Mouse (Mus musculus): ENCODE measurements around the gene Dhx57.
A peak's percentile ranks its signal among the peaks of the same experiment; 100 is the strongest.
"Not testable (repeated sequence)": the region's sequence is repeated elsewhere in the genome, so short reads cannot be mapped to it uniquely, and the experiment has no call there.

The Dhx57 gene

GRCm38 (mm10) chr17:80290074-80290657, at the start of gene Dhx57, which contains the start of gene Morn2:
Dhx57 (minus strand) TSS chr17:80290476.
Morn2 (plus strand) TSS chr17:80290203.
- DNase-seq (ENCODE audit: extremely low read depth, insufficient read length, low spot score) = peak; percentile 92

DNA sequence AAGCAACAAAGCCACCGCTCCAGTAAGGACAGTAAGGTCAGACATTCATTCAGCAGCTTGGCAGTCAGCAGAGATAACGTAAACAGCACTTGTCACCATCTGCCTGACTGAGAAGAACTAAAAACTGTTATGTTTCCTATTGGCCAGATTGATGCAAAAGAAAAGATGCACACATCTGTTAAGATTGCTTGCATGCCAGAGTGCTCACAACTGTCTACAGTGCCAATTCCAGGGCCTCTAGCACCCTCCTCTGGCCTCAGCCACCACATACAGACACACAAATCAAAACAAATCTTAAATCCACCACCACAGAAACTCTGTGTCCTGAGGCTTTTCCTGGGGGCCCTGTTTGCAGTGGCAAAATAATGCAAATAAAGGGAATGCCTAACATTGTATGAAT, 42.1 kb upstream of the Dhx57 start:
- DNase-seq (ENCODE audit: extremely low read depth, insufficient read length, low spot score) = no peak

DNA sequence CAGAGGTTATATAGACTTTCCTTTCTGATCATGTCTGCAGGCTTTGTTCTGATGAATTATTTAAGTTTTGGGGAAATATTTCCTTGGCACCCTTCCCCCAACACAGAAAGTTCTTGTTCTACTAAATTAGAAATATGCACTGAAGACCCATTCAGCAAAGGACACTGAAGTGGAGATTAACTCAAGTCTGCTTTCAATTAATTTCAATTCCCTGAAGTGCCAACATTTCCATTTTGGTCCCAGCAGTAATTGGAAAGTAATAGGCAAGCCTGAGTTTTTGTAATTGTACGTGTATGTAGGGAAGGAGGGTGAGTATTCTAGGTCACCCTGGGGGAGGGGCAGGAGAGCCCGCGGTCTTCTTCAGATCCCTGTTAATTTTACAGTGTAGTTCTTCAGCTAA, 36.2 kb upstream of the Dhx57 start:
- DNase-seq (ENCODE audit: extremely low read depth, insufficient read length, low spot score) = no peak

DNA sequence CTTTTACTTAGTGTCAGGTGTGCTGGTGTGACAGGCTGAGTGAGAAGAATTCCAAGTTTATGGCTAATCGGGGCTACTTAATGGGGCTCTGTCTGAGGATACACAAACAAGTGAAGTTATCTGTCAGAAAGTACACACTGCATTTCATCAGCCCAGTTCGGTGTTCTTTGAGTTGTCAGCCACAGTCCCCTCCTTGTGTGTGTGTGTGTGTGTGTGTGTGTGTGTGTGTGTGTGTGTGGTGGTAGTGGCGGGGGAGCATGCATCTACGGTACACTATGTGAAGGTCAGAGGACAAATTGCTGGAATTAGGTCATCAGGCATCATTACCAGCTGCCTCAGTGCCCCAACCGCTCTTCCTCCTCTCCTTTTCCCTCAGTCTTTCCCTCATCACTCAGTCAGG, 35.2 kb upstream of the Dhx57 start:
- DNase-seq (ENCODE audit: extremely low read depth, insufficient read length, low spot score) = no peak

- no peak for DNase-seq (ENCODE audit: extremely low read depth, insufficient read length, low spot score)
Observed at GRCm38 (mm10) chr17:80324521-80324920, 34.2 kb upstream of the Dhx57 start.

GRCm38 (mm10) chr17:80323658-80324057, 33.4 kb upstream of the Dhx57 start:
- no peak for DNase-seq (ENCODE audit: extremely low read depth, insufficient read length, low spot score)

- DNase-seq (ENCODE audit: extremely low read depth, insufficient read length, low spot score) = no peak
Observed at GRCm38 (mm10) chr17:80323015-80323414, 32.7 kb upstream of the Dhx57 start.

- DNase-seq (ENCODE audit: extremely low read depth, insufficient read length, low spot score) = no peak
Observed at GRCm38 (mm10) chr17:80322228-80322627, 32.0 kb upstream of the Dhx57 start.

- DNase-seq (ENCODE audit: extremely low read depth, insufficient read length, low spot score) = no peak
Observed at GRCm38 (mm10) chr17:80312405-80312804, 22.1 kb upstream of the Dhx57 start.

- no peak for DNase-seq (ENCODE audit: extremely low read depth, insufficient read length, low spot score)
Observed at GRCm38 (mm10) chr17:80311761-80312160, 21.5 kb upstream of the Dhx57 start.

- no peak for DNase-seq (ENCODE audit: extremely low read depth, insufficient read length, low spot score)
Observed at GRCm38 (mm10) chr17:80307251-80307650, 17.0 kb upstream of the Dhx57 start, which contains the start of gene Arhgef33. Arhgef33 (plus strand) TSS chr17:80307407.

DNA sequence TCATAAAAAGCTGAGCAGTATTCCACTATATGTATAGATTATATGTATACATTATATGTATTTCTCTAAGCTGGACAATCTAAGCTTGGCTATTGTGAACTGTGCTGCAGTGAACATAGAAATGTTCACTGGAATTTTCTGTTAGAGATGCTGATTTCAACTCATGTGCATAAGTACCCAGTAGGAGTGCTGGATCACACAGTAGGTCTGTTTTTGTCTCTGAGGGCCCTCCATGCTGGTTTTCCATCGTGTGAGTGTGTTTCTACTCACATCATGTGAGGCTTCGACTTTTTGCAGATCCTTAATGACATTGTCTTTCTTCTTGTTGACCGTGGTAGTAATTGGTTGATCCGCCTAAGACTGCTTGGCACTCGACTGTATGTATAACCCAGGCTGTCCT, 8.6 kb upstream of the Dhx57 start:
- no peak for DNase-seq (ENCODE audit: extremely low read depth, insufficient read length, low spot score)

GRCm38 (mm10) chr17:80295258-80295657, 5.0 kb upstream of the Dhx57 start:
- DNase-seq (ENCODE audit: extremely low read depth, insufficient read length, low spot score) = no peak

- no peak for DNase-seq (ENCODE audit: extremely low read depth, insufficient read length, low spot score)
Observed at GRCm38 (mm10) chr17:80291148-80291547, 872 bp upstream of the Dhx57 start.

GRCm38 (mm10) chr17:80289280-80290073, 799 bp downstream of the Dhx57 start:
- no peak for DNase-seq (ENCODE audit: extremely low read depth, insufficient read length, low spot score)

GRCm38 (mm10) chr17:80288012-80288411, 2.3 kb downstream of the Dhx57 start:
- DNase-seq (ENCODE audit: extremely low read depth, insufficient read length, low spot score) = no peak

- no peak for DNase-seq (ENCODE audit: extremely low read depth, insufficient read length, low spot score)
Observed at GRCm38 (mm10) chr17:80284446-80284845, 5.8 kb downstream of the Dhx57 start.

- no peak for DNase-seq (ENCODE audit: extremely low read depth, insufficient read length, low spot score)
Observed at GRCm38 (mm10) chr17:80279340-80280070, 10.8 kb downstream of the Dhx57 start.

GRCm38 (mm10) chr17:80278255-80278654, 12.0 kb downstream of the Dhx57 start:
- DNase-seq (ENCODE audit: extremely low read depth, insufficient read length, low spot score) = no peak

DNA sequence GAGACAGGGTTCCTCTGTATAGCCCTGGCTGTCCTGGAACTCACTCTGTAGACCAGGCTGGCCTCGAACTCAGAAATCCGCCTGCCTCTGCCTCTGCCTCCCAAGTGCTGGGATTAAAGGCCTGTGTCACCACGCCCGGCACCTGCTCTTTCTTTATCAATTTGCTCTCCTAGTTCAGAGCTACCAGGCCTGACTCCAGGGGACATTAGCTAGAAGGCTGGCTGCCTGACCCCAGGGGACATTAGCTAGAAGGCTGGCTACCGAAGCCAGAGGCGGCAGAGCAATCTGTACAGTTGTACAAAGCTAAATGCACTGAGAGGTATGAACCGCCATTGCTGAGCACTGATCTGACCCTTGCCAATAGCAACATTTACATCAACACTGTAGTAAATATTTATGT, 19.7 kb downstream of the Dhx57 start:
- DNase-seq (ENCODE audit: extremely low read depth, insufficient read length, low spot score) = not testable (repeated sequence)

DNA sequence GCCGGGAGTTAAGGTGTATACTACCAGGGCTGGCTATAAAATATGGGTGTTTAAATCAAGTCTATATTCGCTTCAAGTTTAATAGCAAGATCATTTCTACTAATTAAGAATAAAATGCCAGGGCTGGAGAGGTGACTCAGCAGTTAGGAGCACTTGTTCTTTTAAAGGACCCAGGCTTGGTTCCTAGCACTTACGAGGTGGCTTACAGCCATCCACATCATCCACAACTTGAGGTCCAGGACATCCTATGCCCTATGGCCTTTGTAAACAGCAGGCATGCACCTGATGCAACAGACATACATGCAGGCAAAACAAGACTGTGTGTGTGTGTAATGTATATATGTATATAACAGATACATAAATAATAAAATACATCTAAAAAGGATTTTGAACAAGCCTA, 22.1 kb downstream of the Dhx57 start:
- no peak for DNase-seq (ENCODE audit: extremely low read depth, insufficient read length, low spot score)

- DNase-seq (ENCODE audit: extremely low read depth, insufficient read length, low spot score) = no peak
Observed at GRCm38 (mm10) chr17:80267065-80267464, 23.2 kb downstream of the Dhx57 start.
